Mouse (Mus musculus) spleen, postnatal 36 days (tissue): ENCODE measurements around the gene Kpnb1.

Experiments
- DNase-seq, 2 experiments: peaks; one replicate each; pipeline ENCODE4 v3.0.0; 2022; ENCODE audit warnings: low spot score in 2 of 2, mixed read lengths in 1 of 2

Gene Kpnb1

DNA sequence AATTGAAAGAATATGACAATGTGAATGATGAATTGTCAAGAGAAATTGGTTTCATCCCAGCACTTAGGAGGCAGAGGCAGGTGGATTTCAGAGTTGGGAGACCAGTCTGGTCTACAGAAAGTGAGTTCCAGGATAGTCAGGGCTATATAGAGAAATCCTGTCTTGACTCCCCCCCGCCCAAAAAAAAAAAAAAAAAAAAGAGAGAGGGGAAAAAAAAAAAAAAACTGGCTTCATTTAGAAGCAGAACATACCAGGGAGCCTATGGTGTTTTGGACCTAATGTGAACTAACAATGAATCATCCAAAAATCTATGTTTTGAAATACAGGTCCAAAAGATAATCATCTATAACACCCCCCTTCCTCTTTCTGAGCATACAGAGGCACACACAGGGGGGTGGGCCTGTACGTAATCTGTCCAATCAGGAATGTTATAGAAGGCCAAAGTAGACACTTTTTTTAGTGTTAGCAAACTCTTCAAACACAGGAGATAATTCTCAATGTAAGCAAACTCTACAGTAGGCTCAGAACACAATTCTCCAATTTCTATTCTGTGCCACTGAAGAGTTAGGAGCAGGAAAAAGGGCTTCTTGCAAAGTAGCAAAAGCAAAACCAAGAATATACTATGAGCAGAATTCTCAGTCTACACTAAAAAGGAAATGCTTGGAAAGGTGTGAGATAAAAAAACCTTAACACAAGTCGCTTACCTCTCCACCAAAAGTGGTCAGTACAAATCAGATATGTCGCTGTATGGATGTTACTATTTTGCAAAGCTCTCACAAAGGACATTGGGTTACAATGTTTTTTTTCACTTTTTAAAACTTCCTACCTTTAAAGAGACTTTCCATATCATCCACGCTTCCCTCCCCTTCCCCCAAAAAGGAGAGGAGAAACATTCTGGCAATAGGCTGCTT, 1.7 kb downstream of the Kpnb1 start:
- DNase-seq = no peak

DNA sequence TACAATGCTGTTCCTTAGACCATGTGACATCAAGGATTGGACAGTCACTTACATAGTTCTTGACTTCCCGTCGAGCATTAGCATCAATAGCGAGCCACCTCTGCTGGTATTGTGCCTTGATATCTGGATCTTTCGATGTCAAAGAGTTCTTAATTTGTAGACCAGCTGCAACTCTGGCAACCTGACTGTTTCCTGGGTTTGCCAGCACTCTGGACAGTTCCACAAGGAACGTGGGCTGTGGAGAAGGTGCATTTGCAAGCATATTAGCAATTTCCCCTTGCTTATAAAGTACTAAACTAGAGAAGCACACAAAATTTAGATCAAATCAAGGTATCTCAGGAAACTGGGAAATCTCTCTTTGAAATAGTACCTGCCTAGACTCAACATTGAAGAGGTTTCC, 2.8 kb downstream of the Kpnb1 start:
- no peak for DNase-seq

DNA sequence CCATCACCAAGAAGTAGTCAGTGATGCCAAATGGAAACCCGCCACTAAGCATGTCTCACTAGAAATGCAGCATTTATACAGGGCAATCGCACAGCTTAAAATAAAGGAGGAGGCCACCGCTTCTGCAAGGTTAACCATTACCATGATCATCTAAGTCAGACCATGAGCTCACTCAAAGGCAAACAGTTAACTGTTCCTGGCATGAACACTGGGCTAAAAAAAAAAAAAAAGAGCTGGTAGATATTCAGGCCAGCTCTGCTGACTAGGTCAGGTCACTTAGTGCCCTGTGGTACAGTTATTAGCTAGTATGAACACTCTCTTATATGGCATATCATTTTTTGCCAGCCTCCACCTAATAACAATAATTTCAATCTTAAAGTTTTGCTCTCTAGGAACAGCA, 5.2 kb downstream of the Kpnb1 start:
- no peak for DNase-seq

DNA sequence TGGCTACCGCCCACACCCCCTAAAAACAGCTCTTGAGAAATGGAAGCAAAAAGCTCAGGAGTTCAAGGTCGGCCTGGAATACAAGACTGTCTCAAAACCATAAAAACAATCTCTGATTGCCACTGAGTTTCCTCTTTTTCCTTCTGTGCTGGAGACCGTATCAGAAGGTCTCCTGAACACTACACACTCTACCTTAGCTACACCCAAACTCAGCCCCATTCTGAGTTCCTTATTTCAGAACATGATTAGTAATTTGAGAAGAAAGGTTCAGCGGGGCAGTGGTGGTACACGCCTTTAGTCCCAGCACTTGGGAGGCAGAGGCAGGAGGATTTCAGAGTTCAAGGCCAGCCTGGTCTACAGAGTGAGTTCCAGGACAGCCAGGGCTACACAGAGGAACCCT, 6.6 kb downstream of the Kpnb1 start:
- no peak for DNase-seq

DNA sequence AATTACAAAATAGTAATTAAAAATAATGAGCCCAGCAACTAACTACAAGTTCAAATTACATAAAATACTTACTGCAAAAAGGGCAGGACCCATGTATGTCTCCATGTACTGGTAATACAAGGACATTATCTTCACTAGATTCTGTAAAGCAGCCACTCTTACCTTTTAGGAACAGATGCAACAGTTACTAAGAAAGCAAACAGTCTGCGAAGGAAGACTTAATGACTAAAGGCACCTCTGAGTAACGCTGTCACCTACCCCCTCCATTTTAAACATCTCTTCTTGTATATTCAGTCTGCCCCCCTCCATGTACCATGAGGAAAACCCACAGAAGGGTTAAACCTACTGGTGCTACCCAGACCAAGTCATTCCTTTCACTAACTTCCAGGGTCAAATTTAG, 9.5 kb downstream of the Kpnb1 start:
- DNase-seq = no peak

DNA sequence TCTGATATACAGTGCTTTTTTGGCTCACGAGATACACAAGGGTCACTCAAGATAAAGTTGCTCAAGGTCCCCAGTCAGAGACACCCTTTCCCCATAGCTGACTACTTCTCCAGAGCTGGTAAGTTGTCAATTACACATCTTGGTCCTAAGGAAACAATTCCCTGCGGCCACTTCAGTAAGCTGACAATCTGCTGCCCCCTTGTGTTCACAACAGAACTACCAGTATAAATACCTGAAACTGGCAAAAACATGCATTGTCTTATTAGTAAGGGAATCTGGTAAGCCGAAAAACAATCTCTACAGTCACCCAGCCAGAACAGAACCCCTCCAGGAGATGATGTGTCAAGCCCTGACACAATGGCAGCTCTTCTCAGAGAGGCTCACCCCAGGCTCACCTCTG, 10.8 kb downstream of the Kpnb1 start:
- peak; percentile 14 to 26 for DNase-seq

DNA sequence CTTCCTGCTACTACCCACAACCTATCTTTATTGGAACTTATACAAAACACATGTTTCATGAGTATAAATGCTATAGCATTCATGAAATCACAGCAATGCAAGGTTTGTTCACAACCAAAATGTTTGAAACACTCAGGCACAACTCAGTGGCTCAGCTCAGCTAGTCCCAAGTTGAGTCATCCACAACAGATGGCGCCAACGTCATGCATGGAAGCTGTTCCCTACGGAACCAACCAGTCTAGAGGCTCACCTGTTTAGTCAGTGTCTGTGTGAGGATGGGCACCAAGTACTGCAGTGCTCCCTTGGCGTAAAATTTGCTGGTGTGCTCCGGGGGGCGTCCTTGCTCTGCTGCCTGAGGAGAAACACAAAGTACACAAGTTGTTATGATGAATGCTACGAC, 12.2 kb downstream of the Kpnb1 start:
- no peak for DNase-seq

DNA sequence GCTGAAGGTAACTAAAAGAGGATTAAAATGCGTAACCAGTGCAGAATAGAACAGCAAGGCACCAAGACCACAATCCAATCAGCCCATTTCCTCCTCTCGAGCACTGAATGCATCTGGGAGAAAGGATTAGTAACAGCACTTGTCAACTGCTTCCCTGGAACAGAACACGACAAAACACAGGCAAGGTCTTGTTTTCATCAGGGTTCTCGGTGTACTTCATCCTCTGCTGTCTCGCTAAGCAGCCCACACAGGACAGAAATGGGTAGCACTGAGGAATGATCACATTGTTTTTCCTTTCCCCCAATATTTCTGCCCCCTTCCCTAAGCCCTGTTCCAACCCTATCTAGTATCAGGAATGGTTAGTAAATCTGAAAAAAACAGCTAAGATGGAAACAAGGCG, 27.3 kb downstream of the Kpnb1 start:
- DNase-seq = no peak

DNA sequence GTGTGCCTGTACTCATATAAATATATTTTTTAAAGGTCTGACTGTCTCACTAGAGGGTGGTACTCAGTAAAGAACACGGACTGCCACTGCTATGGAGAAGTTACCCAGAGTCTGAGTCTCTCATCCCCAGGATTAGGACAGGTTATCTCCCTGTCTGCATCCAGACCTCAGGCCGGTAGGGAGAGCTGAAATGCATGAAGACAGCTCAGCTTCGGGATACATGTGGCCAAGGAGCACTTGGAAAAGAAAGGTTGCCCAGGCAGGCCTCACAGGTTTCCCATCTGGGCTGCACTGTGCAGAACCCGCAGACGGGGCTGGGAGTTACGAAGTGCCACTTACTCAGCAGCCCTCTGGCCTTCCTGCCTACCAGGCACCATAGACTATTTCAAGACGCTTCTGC, 30.7 kb downstream of the Kpnb1 start:
- no peak for DNase-seq

DNA sequence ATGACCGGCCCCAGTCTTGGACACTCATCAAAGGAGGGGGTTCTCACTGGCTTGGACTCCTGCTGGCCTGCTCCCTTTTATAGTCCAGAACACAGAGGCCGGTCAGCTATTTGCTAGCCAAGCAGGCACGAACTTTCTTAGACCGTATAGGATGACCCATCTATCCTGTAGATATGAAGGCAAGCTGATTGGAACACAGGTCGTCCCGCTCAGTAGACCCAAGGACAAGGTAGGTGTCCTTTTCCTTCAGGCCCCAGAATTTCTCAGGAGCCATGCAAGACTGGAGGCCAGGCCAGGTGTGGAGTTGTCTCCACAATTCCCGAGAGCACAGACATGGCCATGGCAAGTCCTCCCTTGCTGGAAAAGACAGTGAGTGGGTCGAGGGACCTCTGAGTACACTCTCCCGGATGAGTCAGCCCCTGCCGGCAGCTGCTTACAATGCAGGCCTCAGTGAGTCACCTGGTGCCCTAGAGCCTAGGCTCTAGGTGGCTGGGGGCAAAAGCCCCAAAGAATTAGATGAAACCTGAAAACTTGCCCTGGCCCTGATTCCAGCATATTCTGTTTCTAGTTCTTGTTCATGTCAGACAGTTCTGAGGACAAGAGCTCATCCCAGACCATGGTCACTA, 34.9 kb downstream of the Kpnb1 start:
- no peak for DNase-seq

DNA sequence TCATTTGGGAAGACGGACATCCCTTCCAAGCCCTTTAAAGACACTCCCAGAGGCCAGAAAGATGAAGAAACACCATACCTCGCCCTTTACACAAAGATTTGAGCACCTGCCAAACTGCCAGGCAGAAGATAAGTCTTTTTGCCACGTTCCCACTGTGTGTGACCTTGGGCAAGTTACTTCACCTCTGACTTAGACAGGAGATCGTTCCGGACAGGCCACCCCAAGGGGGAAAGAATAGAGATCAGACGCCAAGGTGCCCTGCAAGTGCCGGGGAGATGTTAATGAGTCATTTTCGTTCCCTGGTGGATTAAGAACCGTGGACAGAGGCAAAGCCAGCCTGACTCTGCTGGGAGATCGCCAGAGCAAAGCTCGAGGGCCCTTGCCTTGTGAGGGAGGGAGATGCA, 35.7 kb downstream of the Kpnb1 start:
- DNase-seq = no peak

DNA sequence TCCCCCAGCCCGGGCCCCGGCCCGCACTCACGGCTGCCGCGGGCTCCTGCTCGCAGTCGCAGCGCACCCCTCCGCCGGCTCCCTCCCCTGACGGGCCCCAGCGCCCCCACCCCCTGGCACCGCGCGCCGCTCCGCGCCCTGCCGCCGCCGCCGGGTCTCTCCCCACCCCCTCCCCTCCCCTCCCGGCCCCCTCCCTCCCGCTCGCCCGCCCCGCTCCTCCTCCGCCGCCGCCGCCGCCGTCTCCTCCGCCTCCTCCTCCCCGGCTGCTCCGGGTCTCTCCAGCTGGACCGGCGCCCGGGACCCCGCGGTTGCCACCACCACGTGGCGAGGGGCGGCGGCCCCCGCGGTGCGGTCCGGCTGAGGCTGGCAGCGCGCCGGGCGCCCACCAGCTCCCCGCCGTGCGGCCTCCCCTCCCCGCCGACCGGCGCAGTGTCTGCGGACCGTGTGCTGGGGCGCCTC, 36.3 kb downstream of the Kpnb1 start, which contains the start of gene Tbkbp1:
Gene Tbkbp1 (minus strand): TSS at position 153 of the 459 bp plus-strand sequence.
- DNase-seq = no peak

DNA sequence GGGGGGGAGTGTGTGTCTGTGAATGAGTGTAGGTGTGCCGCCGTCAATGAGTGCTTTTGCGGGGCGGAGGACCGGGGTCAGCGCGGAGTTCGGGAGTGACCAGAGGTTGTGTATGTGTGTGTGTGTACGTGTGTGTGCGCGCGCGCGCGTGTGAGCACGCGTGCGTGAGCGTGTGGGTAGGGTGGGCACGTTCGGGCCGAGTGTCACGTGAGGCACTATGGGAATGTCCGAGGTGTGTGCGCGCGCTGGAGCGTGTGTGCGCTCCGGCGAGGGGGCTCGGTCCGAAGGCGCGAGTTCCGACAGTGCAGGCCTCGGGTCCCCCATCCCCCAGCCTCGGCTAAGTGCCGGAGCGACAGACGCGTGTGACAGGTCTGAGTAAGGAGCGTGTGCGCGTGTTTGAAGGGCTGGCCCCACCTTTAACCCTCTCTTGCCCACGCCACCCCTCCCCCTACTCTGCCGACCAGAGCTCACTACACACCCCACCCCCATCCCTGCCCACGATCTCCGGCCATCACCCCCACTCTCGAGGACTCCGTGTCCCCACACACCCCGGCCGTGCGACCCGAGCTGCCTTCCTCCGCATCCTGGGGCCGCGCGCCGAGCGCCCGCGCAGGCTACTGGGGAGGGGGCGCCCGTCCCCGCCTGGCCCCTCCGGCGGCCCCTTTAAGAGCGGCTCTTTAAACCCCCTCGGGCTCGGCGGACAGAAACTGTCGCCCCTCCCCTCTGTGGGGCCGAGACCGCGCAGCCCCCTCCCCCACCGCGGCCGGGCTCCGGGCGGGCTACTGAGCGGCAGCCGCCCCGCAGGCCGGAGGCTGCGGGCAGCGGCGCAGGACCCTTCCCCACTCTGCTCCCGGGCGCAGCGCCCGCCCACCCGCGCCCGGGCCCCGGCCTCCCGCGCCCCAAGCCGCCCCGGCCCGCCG, 37.0 kb downstream of the Kpnb1 start:
- DNase-seq = no peak

DNA sequence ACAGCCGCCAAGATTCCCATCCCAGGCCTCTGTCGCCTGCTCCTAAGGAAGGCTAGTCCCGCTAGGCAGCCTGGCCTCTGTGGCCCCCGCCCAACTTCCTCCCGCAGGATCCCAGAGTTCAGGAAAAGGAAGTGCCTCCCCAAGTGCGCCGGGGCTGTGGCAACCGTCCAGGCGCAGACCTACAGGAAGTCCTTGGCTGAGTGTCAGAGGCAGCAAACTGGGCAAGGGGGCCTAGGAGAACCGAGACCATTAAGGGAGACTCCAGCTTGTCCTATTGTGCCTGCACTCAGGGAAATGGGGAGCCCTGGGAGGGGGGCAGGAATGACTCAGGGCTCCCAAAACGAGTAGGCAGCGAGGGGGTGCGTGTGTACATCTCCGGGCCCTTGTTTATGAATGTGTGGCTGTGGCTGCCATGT, 37.7 kb downstream of the Kpnb1 start:
- peak in 1 of 2 experiments; percentile 53 for DNase-seq

DNA sequence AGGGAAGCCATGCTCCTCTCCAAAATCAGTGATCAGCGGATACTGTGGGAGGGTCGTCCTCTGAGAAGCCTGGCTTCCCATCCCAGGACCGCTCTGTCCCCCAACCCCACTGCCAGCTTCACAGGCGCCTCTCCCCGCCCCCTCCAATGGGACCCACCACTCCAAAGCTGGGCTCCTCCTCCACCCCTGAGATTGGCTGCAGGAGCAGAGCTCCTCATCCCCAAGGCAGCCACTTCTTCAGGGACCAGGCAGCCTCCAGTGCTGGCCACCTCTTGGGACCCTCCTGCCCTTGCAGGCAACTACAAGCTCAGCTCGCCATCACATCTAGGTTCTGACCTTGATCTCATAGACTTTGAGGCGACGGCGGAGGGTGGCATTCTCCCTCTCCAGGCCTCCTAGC, 38.7 kb downstream of the Kpnb1 start:
- DNase-seq = no peak

DNA sequence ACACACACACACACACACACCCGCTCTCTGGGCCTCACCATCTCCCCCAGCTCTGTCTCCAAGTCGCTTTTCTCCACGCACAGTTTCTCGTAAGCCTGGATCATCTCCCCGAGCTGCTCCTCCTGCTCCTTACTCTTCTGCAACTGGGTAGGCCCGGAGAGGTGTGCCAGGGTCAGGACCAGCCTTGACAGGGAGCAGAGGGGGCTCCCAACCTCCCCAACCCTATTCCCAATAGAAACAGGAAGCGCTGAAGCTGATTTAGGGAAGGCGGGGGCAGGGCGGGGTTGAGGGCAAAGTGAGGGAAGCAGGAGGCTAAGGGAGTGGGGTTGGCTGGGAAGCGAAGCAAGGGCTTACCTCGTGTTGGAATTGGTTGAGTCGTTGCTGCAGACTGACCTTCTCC, 39.1 kb downstream of the Kpnb1 start:
- DNase-seq = no peak

DNA sequence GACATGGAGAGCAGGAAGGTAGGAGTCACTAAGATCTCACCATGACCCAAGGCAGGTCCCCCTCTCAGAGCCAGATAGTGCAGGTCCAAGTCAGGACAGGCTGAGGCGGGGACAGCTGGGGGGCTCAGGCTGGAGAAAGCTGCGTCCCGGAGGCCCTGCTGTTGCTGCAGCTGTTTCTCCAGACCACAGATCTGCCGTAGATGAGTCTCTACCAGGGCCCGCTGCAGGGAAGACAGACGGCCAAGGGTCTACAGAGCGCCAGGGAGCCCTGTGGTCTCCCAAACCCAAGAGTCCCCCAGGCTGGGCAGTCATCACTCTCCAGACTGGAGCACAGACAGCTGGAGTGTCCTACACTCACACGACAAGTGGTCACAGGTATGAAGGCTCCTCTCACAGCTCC, 40.3 kb downstream of the Kpnb1 start:
- no peak for DNase-seq

DNA sequence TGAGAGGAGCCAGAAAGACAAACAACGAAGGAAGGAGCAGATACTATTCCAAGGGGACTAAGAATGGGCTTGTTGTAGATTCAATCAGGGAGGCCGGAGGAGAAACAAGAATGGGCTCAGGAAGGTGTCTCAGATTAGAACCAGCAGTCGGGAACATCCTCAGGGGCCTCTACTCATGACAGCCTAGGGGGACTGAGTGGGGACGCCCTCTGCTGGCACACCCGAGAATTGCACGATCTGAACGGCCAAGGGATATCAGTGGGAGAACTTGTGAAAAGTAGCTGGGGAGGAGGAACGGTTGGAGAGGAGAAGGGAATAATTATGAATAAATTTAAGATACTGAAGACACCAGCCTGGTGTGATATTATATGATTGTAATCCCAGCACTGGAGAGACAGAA, 41.0 kb downstream of the Kpnb1 start:
- DNase-seq = peak; percentile 58 to 65

DNA sequence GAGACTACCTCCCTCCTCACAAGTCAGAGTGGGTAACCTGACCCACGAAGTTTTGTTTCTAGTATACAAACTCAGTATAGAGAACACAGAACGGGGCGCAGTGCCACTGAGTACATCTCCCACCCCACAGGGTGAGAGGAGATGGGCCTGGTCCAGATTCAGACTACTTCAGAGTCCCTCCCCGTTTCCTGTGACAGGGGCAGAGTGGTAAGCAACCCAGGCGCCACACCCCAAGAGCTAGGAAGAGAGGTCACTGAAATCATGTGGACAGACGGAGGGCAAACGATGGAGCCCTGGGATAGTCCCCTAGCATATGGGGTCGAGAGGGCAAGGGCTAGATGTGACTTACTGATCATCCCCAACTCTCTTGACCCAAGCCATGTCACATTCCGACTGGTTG, 41.7 kb downstream of the Kpnb1 start:
- no peak for DNase-seq

DNA sequence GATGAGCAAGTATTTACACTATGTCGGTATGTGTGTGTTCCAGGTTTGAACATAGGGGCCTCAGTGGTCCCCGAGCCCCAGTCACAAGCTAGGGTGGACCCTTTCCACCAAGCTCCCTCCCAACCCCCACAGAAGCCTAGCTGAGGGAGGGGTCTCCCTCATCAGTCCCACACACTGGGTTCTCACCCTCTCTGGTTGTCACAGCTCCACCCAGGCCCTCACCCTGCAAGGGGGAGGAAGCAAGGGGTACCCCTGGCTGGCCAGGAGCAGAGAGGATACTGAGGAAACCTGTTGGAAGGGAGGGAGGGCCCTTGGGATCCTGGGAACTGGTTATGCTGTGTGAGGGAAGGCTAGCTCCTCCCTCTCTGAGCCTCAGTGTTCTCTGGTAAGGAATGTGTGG, 42.4 kb downstream of the Kpnb1 start:
- DNase-seq = no peak

DNA sequence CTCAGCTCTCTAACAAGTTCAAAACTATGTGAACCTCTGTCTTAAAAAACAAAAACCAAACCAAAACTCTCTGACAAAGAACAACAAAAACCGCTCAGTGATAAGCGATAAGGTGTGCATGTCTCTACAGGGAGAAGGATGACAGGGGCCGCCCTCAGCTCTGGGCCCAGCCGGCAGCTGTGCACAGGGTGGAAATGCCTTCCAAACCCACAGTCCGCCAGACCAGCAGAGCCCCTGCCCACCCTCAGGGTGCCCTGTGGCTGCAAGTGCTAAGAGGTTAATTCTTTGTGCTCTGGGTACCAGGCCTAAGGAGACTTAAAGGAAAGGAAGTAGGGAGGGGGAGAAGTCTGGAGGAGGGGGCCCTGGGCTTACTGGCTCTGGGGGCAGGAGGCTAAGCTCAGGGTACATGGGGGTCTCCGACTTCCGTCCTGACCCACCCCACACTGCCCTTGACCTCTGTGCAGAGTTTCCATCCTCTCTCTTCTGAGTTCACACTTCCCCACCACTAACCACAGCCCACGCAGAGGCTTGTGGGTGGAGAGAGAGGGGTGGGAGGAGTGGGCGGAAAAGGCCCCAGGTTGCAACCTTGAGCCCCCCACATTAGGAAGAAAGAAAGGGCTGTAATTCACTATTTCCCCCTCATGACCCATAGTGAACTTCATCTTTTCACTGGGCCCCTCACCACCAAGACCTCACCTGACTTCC, 44.3 kb downstream of the Kpnb1 start:
- DNase-seq = peak; percentile 65 to 71
